Mouse (Mus musculus) myocyte (in vitro differentiated cells): ENCODE results near the gene 1700008O03Rik.

Experiments
- E2F4 ChIP-seq: IDR thresholded peaks from one replicate; pipeline ENCODE4 v1.6.1; 2011; ENCODE audit warnings: mild to moderate bottlenecking, control low read depth, moderate library complexity; ENCODE audit not compliant: insufficient read depth
- MAX ChIP-seq: IDR thresholded peaks from one replicate; pipeline ENCODE4 v1.6.1; 2011; ENCODE audit warnings: low read depth, mild to moderate bottlenecking, control low read depth
- POLR2A ChIP-seq: IDR thresholded peaks from one replicate; pipeline ENCODE4 v1.6.1; 2011; ENCODE audit warnings: low read depth, mild to moderate bottlenecking, control low read depth, moderate library complexity; ENCODE audit not compliant: insufficient read length

DNA sequence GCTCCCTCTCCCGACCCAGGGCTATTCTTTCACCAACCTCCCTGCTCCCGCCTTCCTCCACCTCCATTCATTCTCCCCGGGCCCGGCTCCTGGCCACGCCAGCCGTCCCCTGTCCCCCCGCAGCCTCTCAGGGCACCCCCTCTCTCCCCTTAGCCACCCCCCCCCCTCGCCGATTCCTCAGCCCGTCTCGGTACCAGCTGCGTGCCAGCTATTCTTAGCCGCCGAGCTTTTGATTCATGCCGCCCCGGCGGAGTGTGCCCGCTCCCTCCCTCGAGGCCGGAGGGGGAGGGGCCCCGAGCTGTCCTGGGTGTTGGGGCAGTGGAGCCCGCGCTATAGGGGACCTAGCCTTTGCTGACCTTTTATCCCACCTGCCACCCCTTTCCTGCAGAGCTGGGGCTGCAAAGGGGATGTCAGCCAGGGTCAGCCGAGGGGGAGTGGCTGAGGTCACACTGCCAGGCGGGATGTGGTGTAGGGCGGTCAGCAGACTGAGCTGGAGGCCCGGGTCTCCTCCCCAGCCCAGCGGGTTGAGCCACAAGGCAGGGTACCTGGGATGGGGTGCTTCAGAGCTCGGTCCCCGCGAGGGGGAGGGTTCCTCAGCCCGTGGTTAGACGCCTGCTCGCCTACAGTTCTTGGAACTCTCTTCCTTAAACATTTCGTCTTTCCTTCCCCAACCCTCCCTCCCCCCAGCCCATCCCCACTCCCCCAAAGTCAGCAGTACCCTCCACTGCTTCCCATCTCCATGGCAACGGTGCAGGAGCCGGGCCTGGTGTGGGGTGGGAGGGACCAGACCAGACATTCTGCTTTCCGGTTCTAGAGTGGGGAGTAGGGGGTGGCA is 74.5 kb downstream of the 1700008O03Rik start:
- TF ChIP-seq POLR2A (no peak), MAX (no peak), E2F4 (no peak)
